Mouse (Mus musculus) liver, embryonic 16.5 days (tissue): ENCODE data around the gene Agbl4. TPM values are rescaled to one million over a fixed set of nuclear protein-coding genes. Genes with fewer than 3 reads are reported as not detected.

Experiments
- ATAC-seq: fragments of 200-750 bp; cut with Nextera tagmentation; 2 replicates; pipeline ENCODE4 v1.8.0; 2017; ENCODE audit warnings: low read depth, mild to moderate bottlenecking, moderate number of reproducible peaks, moderate library complexity
- H3K27ac ChIP-seq: fragments of 300-500 bp; sonication (generic); 2 replicates; pipeline ENCODE4 v1.5.1; 2014; ENCODE audit warnings: mild to moderate bottlenecking, low read length
- H3K27me3 ChIP-seq: fragments of 300-500 bp; sonication (generic); 2 replicates; pipeline ENCODE4 v1.6.1; 2014; ENCODE audit warnings: low read depth, low read length, mixed read lengths; ENCODE audit not compliant: control insufficient read depth, insufficient read depth
- H3K36me3 ChIP-seq: fragments of 300-500 bp; sonication (generic); 2 replicates; pipeline ENCODE4 v1.6.1; 2014; ENCODE audit warnings: mild to moderate bottlenecking; ENCODE audit not compliant: control insufficient read depth, insufficient read depth
- H3K4me1 ChIP-seq: fragments of 300-500 bp; sonication (generic); 2 replicates; pipeline ENCODE4 v1.6.1; 2014; ENCODE audit warnings: low read depth, low read length, mixed read lengths; ENCODE audit not compliant: control insufficient read depth
- H3K4me2 ChIP-seq: fragments of 300-500 bp; sonication (generic); 2 replicates; pipeline ENCODE4 v1.6.1; 2014; ENCODE audit warnings: low read depth, low read length, mixed read lengths
- H3K4me3 ChIP-seq: fragments of 300-500 bp; sonication (generic); 2 replicates; pipeline ENCODE4 v1.5.1; 2014; ENCODE audit warnings: low read depth, mild to moderate bottlenecking, low read length
- H3K9ac ChIP-seq: fragments of 300-500 bp; sonication (generic); 2 replicates; pipeline ENCODE4 v1.6.1; 2014; ENCODE audit warnings: low read depth, low read length
- H3K9me3 ChIP-seq: fragments of 300-500 bp; sonication (generic); replicated peaks from 2 replicates; pipeline ENCODE4 v1.6.1; 2016; ENCODE audit warnings: low read length; ENCODE audit not compliant: control insufficient read depth
- WGBS: fragments of 180-500 bp; shearing (Covaris S2); extraction: QIAGEN DNeasy Blood & Tissue Kit; methylation state at CpG from one replicate; pipeline ENCODE4 v1.1.7; 2014; ENCODE audit not compliant: insufficient replicate concordance; 5-methylcytosine and 5-hydroxymethylcytosine counted together
- polyA plus RNA-seq: library from polyadenylated mRNA; unstranded; fragments of >200 nt; fragmentation: Nextera tagmentation; extraction: Ambion mirVana; gene quantifications from 2 replicates; pipeline ENCODE4 v1.2.1, GENCODE M21; 2015

The Agbl4 gene
- polyA plus RNA-seq, 1 experiment from 2014 or later = not detected

DNA sequence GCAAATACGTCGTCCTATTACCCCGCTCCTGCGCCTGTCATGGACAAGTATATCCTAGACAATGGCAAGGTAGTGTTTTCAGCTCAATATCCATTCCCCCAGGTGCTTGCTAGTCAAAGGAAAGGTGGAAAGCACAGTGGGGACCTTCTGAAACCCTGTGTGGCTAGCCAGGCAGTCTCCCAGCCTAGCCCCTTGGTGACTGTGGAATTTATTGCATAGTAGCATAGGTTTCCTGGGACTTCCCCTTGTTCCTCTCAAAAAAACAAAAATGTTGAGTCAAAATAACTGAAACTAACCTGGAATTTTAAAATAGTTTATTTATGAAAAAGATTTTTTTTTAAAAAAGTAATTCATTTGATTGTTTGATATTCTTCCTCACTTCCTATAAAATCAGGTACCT, 1051.1 kb downstream of the Agbl4 start:
- WGBS = 77% methylated on average over 4 of the region's 4 CpGs
- H3K27ac ChIP-seq = no peak overlapping the region
- no peaks in the 10 kb centered on the region for H3K4me1 ChIP-seq
- no peaks in the 10 kb centered on the region for H3K36me3 ChIP-seq
- no peak for ATAC-seq
- no peaks in the 10 kb centered on the region for H3K9me3 ChIP-seq
- H3K4me2 ChIP-seq = no peak overlapping the region
- H3K9ac ChIP-seq = no peak overlapping the region
- no peaks in the 10 kb centered on the region for H3K27me3 ChIP-seq
- H3K4me3 ChIP-seq = no peak overlapping the region

GRCm38 (mm10) chr4:111449442-111450199, 1052.2 kb downstream of the Agbl4 start:
- Histone ChIP-seq H3K9me3 (no peaks in the 10 kb centered on the region), H3K27me3 (no peaks in the 10 kb centered on the region), H3K4me3 (no peak overlapping the region), H3K4me1 (no peaks in the 10 kb centered on the region), H3K4me2 (no peak overlapping the region), H3K27ac (no peak overlapping the region), H3K9ac (no peak overlapping the region), H3K36me3 (no peaks in the 10 kb centered on the region)
- no peak for ATAC-seq
- 42% methylated on average over 7 of the region's 7 CpGs for WGBS

DNA sequence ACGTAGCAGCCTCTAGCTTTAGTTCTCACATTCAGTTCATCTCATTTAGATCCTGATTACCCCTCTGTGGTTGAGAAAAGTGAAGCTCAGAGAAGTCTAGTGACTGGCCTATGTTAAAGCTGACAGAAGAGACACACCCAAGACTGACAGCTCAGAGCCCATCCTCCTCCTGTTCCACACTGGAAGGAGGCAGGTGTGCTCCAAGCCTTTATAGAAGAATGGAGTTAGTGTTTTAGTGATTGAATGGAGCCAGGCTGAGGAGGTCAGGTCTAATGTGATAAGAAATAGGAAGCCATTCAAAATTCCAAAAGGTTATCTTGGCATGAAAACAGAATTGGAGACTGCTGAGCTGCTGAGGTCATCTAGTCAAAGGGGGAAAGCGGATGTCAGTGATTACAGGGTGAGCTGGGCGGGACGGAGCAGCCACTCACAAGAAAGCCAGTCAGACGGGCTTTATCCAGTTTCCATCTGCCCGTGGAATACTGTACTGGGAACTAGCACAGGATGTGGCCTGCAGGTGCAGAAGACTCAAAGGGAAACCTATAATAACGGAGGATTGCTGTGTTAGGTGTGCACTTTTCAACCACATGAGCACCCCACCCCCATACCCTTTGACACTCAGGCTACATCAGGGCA, 1053.9 kb downstream of the Agbl4 start:
- Histone ChIP-seq H3K36me3 (no peaks in the 10 kb centered on the region), H3K4me3 (no peak overlapping the region), H3K9me3 (no peaks in the 10 kb centered on the region), H3K4me2 (no peak overlapping the region), H3K9ac (no peak overlapping the region), H3K27ac (no peak overlapping the region), H3K4me1 (no peaks in the 10 kb centered on the region), H3K27me3 (no peaks in the 10 kb centered on the region)
- no peak for ATAC-seq
- WGBS = 58% methylated on average over 7 of the region's 7 CpGs

DNA sequence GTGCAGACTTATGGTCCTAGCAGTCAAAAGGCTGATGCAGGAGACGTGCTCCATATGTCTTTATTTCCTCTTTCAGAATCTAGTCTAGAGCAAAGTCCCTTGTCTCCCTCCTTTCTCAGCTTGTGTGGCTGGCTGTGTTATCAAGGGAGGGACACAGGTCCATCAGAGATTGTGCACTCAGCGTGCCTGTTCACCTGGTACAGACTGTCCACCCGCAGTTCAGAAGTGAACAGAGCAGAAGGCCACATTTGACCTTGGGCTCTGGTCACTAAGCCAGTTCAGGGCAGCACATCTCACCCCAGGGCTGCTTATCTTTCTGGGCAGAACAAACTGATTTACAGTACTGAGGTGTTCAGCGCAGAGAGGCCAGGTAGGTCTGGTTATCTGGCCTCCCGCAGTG, 1054.7 kb downstream of the Agbl4 start:
- Histone ChIP-seq H3K4me2 (no peak overlapping the region), H3K9ac (no peak overlapping the region), H3K4me3 (no peak overlapping the region), H3K4me1 (no peaks in the 10 kb centered on the region), H3K36me3 (no peaks in the 10 kb centered on the region), H3K27ac (no peak overlapping the region), H3K27me3 (no peaks in the 10 kb centered on the region), H3K9me3 (no peaks in the 10 kb centered on the region)
- 60% methylated on average over 5 of the region's 5 CpGs for WGBS
- no peak for ATAC-seq

DNA sequence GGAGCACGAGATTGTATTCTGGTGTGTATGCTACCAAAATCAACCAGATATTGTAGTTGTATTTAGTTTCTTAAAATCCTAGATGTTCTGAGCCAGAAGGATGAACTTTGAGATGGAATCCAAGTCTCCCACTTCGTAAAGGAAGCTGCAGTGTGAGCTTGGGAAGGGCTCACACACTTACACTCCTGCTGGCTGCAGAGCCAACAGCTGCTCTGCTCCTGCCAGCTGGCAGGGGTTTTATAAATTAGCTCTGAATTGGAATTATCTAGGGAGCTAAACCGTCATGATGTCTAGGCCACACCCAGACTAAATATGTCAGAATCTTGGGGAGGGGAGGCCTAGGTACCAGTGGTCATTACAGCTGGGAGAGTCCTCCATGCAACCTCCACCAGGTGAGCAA, 1055.8 kb downstream of the Agbl4 start:
- Histone ChIP-seq H3K4me3 (no peak overlapping the region), H3K4me2 (no peak overlapping the region), H3K9me3 (no peaks in the 10 kb centered on the region), H3K27me3 (no peaks in the 10 kb centered on the region), H3K36me3 (no peaks in the 10 kb centered on the region), H3K9ac (no peak overlapping the region), H3K27ac (no peak overlapping the region), H3K4me1 (no peaks in the 10 kb centered on the region)
- WGBS = 50% methylated on average over 3 of the region's 3 CpGs
- ATAC-seq = no peak

DNA sequence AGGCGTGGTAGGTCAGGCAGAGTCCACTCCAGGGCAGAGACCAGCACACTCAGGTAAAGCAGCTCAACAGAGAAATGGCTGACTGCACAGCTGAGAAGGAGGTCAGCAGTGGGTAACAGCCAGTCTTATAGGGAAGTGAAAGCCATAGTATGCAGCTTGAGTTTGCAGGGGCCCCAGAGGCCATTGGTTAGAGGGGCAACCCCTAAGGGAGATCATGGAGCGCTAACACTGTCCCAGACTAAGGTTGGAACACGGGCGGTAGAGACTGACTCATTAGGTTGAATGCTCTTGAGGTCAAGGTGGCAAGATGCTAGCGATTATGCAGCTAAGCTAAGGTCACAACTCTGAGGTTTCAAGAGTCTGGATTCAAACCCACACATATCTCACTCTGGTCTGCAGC, 1058.2 kb downstream of the Agbl4 start:
- H3K9ac ChIP-seq = no peak overlapping the region
- H3K27me3 ChIP-seq = no peaks in the 10 kb centered on the region
- no peak for ATAC-seq
- H3K27ac ChIP-seq = no peak overlapping the region
- 61% methylated on average over 5 of the region's 5 CpGs for WGBS
- H3K4me2 ChIP-seq = no peak overlapping the region
- H3K4me3 ChIP-seq = no peak overlapping the region
- no peaks in the 10 kb centered on the region for H3K4me1 ChIP-seq
- no peaks in the 10 kb centered on the region for H3K36me3 ChIP-seq
- no peaks in the 10 kb centered on the region for H3K9me3 ChIP-seq

- no peaks in the 10 kb centered on the region for H3K36me3 ChIP-seq
- H3K9me3 ChIP-seq = no peaks in the 10 kb centered on the region
- ATAC-seq = no peak
- H3K4me1 ChIP-seq = no peaks in the 10 kb centered on the region
- no peaks in the 10 kb centered on the region for H3K27me3 ChIP-seq
- H3K27ac ChIP-seq = no peak overlapping the region
- 66% methylated on average over 5 of the region's 5 CpGs for WGBS
- H3K4me3 ChIP-seq = no peak overlapping the region
- no peak overlapping the region for H3K4me2 ChIP-seq
- no peak overlapping the region for H3K9ac ChIP-seq
These were observed 1060.1 kb downstream of the Agbl4 start for GRCm38 (mm10) chr4:111457568-111457967.

GRCm38 (mm10) chr4:111467293-111467773, 1069.9 kb downstream of the Agbl4 start:
- H3K9ac ChIP-seq = no peak overlapping the region
- no peaks in the 10 kb centered on the region for H3K36me3 ChIP-seq
- no peak overlapping the region for H3K4me2 ChIP-seq
- 64% methylated on average over 2 of the region's 2 CpGs for WGBS
- H3K27me3 ChIP-seq = no peaks in the 10 kb centered on the region
- H3K4me1 ChIP-seq = no peaks in the 10 kb centered on the region
- H3K27ac ChIP-seq = no peak overlapping the region
- H3K4me3 ChIP-seq = no peak overlapping the region
- no peaks in the 10 kb centered on the region for H3K9me3 ChIP-seq
- no peak for ATAC-seq

DNA sequence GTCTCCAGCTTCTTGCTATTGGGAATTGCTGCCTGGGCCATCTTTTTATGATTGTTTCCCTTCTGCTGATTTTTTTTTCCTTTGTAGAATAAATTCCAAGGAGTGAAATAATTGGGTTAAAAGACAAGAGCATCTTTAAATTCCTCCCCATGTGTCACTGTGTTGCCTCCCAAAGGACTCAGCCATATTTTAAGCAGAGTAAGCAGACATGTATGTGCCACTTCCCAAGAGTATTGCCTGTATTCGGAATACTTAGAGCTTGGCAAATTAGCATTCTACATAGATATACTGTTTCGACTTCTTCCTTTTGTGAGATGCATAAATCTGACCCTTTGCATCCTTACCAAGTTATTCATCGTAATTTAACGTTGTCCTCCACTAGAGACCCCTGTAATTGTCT, 1070.3 kb downstream of the Agbl4 start:
- Histone ChIP-seq H3K36me3 (no peaks in the 10 kb centered on the region), H3K4me1 (no peaks in the 10 kb centered on the region), H3K9ac (no peak overlapping the region), H3K27me3 (no peaks in the 10 kb centered on the region), H3K27ac (no peak overlapping the region), H3K9me3 (no peaks in the 10 kb centered on the region), H3K4me3 (no peak overlapping the region), H3K4me2 (no peak overlapping the region)
- WGBS = 66% methylated on average over 4 of the region's 4 CpGs
- ATAC-seq = no peak
